8 mouse cellular contexts compared by ENCODE assay signal in the genomic region with DNA sequence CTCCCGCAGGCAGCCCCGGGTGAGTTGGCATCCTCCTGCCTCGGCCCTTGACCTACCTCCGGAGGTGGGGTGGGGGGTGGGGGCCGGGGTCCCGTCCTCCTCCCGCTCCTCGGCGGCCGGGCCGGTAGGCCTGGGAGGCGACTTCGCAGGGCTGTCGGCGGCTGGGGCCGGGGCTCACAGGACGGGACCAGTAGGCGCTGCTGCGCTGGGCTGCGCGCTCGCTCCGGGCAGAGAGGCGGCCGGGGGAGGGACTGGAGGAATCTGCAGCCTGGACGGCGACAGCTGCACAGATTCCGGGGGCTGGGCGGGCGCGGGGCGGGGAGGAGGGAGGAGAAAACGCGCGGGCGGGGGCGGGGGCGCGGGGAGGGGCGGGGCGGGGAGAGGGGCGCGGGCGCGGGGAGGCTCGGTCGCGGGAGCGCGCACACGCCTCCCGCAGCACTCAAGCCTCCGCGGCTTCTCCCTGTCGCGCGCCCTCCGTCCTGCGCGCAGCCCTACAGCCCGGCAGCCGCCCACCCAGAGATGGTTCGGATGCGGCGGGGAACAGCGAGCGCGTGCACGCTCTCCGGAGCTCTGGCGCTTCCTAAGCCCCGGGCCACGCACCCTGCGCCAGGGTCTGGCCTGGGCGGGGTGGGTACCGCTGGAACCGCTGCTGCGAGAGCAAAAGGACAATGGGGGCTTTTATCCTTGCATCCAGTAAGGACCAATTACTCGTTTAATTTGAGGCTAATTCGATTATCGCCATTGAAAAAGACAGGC. TPM values are rescaled to one million over a fixed set of nuclear protein-coding genes. Genes with fewer than 3 reads are reported as not detected.
DNase-seq lines count a peak whose midpoint lies in the region; ATAC-seq lines count a peak whose summit lies in the region.

A gene (minus strand): TSS at position 284 of the 756 bp plus-strand sequence.

- peak within 1 kb of the TSS; percentile 95 for H3K4me3 ChIP-seq in embryonic facial prominence, embryonic 13.5 days
- peak within 1 kb of the TSS; percentile 94 for H3K4me3 ChIP-seq in midbrain, embryonic 10.5 days

- WGBS in embryonic facial prominence, embryonic 13.5 days, result under 1% methylated on average over 35 of the region's 81 CpGs
- 1% methylated on average over 55 of the region's 81 CpGs for WGBS in midbrain, embryonic 10.5 days

- peaks cover 22% of the 10 kb centered on the region for H3K4me1 ChIP-seq in embryonic facial prominence, embryonic 13.5 days
- H3K4me1 ChIP-seq in midbrain, embryonic 10.5 days, result peaks cover 18% of the 10 kb centered on the region

- H3K36me3 ChIP-seq in embryonic facial prominence, embryonic 13.5 days, result no peaks in the 10 kb centered on the region
- H3K36me3 ChIP-seq in midbrain, embryonic 10.5 days, result no peaks in the 10 kb centered on the region

- peak within 1 kb of the TSS; percentile 93 for H3K27ac ChIP-seq in embryonic facial prominence, embryonic 13.5 days
- H3K27ac ChIP-seq in midbrain, embryonic 10.5 days (replicated peaks), result peak within 1 kb of the TSS; percentile 93

- H3K27me3 ChIP-seq in embryonic facial prominence, embryonic 13.5 days, result no peaks in the 10 kb centered on the region
- peaks cover 20% of the 10 kb centered on the region for H3K27me3 ChIP-seq in midbrain, embryonic 10.5 days (ENCODE audit: low read depth, poor library complexity, severe bottlenecking)

- DNase-seq in adrenal gland, postnatal 25 days, result peak; percentile 94
- DNase-seq in heart, adult 18-20 months, result peak; percentile 92 to 94
- DNase-seq in kidney, adult 18-20 months, result peak; percentile 91
- peak; percentile 92 for DNase-seq in left cerebral cortex, postnatal 4 days
- peak; percentile 92 for DNase-seq in midbrain, embryonic 10.5 days (ENCODE audit: low spot score)
- peak; percentile 87 for DNase-seq in right cerebral cortex, postnatal 4 days
- DNase-seq in c-Kit-positive CD71-positive TER-119-positive erythroid progenitor cells, embryonic 14.5 days (ENCODE audit: low spot score), result no peak

- intact Hi-C loops in left cerebral cortex, postnatal 4 days (cut with DNase I), result loop anchor here (5.0 to 10.0 kb wide), 2 partner anchors 204 to 387 kb away; a partner anchor contains a TSS

- H3K9me3 ChIP-seq in embryonic facial prominence, embryonic 13.5 days, result no peaks in the 10 kb centered on the region
- no peaks in the 10 kb centered on the region for H3K9me3 ChIP-seq in midbrain, embryonic 10.5 days (replicated peaks)

- peak within 1 kb of the TSS; percentile 80 for H3K4me2 ChIP-seq in embryonic facial prominence, embryonic 13.5 days

- ATAC-seq in embryonic facial prominence, embryonic 13.5 days (ENCODE audit: insufficient number of reproducible peaks, insufficient read depth, low FRiP score, low TSS enrichment, low read depth), result peak; percentile 95

- peak within 1 kb of the TSS; percentile 91 for H3K9ac ChIP-seq in embryonic facial prominence, embryonic 13.5 days

RNA-seq across cellular contexts. Expression of the gene that starts here (rescaled TPM):
- total RNA-seq in adrenal gland, postnatal 25 days (2021), result 381 and 406 TPM in 2 replicates
- 80.9 and 91.1 TPM in 2 replicates for polyA plus RNA-seq in embryonic facial prominence, embryonic 13.5 days (2015; fragmentation: Nextera tagmentation; extraction: Ambion mirVana)
- total RNA-seq in heart, adult 18-20 months (2021), result 100 to 1,000 TPM; 523 to 532 TPM
- 100 to 1,000 TPM; 589 to 608 TPM for total RNA-seq in left cerebral cortex, postnatal 4 days (2021)
- polyA plus RNA-seq in midbrain, embryonic 10.5 days (2016; fragmentation: Nextera tagmentation; extraction: Ambion mirVana), result 61.9 and 74.7 TPM in 2 replicates
